Mouse (Mus musculus): ENCODE results near the gene Midn. TPM values are rescaled to one million over a fixed set of nuclear protein-coding genes. Genes with fewer than 3 reads are reported as not detected.

Midn gene
- polyA plus RNA-seq, 1 experiment from 2014 or later: 46.2 TPM

- WGBS: 78% methylated on average over 11 of the region's 11 CpGs
- H3K9me3 ChIP-seq (ENCODE audit: control insufficient read depth, low read length): no peaks in the 10 kb centered on the region
- H3K4me3 ChIP-seq (ENCODE audit: low read length): no peak overlapping the region
- H3K27me3 ChIP-seq (ENCODE audit: control insufficient read depth, insufficient read depth, low read length): peaks cover 23% of the 10 kb centered on the region
- H3K36me3 ChIP-seq (ENCODE audit: control insufficient read depth, insufficient read depth, low read length): peaks cover 18% of the 10 kb centered on the region
- peaks cover 35% of the 10 kb centered on the region for H3K4me1 ChIP-seq (ENCODE audit: control insufficient read depth, insufficient read depth, low read length)
- no peak overlapping the region for H3K27ac ChIP-seq (ENCODE audit: low read depth, low read length)
- H3K4me2 ChIP-seq (replicated peaks; ENCODE audit: low read depth, low read length): no peak overlapping the region
- no peak for ATAC-seq (ENCODE audit: low FRiP score, low TSS enrichment)
- H3K9ac ChIP-seq (ENCODE audit: low read depth, low read length): no peak overlapping the region
Observed at GRCm38 (mm10) chr10:80139975-80140665, 8.0 kb upstream of the Midn start.

- peaks cover 23% of the 10 kb centered on the region for H3K27me3 ChIP-seq (ENCODE audit: control insufficient read depth, insufficient read depth, low read length)
- peak within 1 kb of the TSS; percentile 92 for H3K4me2 ChIP-seq (replicated peaks; ENCODE audit: low read depth, low read length)
- peak within 1 kb of the TSS; percentile 72 for H3K27ac ChIP-seq (ENCODE audit: low read depth, low read length)
- peaks cover 37% of the 10 kb centered on the region for H3K4me1 ChIP-seq (ENCODE audit: control insufficient read depth, insufficient read depth, low read length)
- H3K9ac ChIP-seq (ENCODE audit: low read depth, low read length): peak within 1 kb of the TSS; percentile 5; the same call in 1 of the 2 replicates
- 79% methylated on average over 10 of the region's 10 CpGs for WGBS
- H3K9me3 ChIP-seq (ENCODE audit: control insufficient read depth, low read length): no peaks in the 10 kb centered on the region
- peaks cover 23% of the 10 kb centered on the region for H3K36me3 ChIP-seq (ENCODE audit: control insufficient read depth, insufficient read depth, low read length)
- H3K4me3 ChIP-seq (ENCODE audit: low read length): peak within 1 kb of the TSS; percentile 81
- no peak for ATAC-seq (ENCODE audit: low FRiP score, low TSS enrichment)
Observed at GRCm38 (mm10) chr10:80140666-80141035, 7.4 kb upstream of the Midn start, which contains the start of gene Cbarp. Gene Cbarp (minus strand): TSS chr10:80140835.

- Histone ChIP-seq H3K36me3 (ENCODE audit: control insufficient read depth, insufficient read depth, low read length) (peaks cover 29% of the 10 kb centered on the region), H3K9ac (ENCODE audit: low read depth, low read length) (peak overlapping the region; percentile 5; the same call in 1 of the 2 replicates), H3K9me3 (ENCODE audit: control insufficient read depth, low read length) (no peaks in the 10 kb centered on the region), H3K4me3 (ENCODE audit: low read length) (peak overlapping the region; percentile 81), H3K4me1 (ENCODE audit: control insufficient read depth, insufficient read depth, low read length) (peaks cover 43% of the 10 kb centered on the region), H3K27me3 (ENCODE audit: control insufficient read depth, insufficient read depth, low read length) (peaks cover 19% of the 10 kb centered on the region), H3K4me2 (replicated peaks; ENCODE audit: low read depth, low read length) (peak overlapping the region; percentile 92), H3K27ac (ENCODE audit: low read depth, low read length) (peak overlapping the region; percentile 72)
- peak; percentile 45 for ATAC-seq (ENCODE audit: low FRiP score, low TSS enrichment)
- WGBS: 0% methylated on average over 29 of the region's 29 CpGs
Observed at GRCm38 (mm10) chr10:80141243-80141642, 6.8 kb upstream of the Midn start.

- peak overlapping the region; percentile 81 for H3K4me3 ChIP-seq (ENCODE audit: low read length)
Observed at GRCm38 (mm10) chr10:80141786-80142529, 6.1 kb upstream of the Midn start.

GRCm38 (mm10) chr10:80142530-80142925 lies 5.5 kb upstream of the Midn start:
- Histone ChIP-seq H3K4me3 (ENCODE audit: low read length) (peak overlapping the region; percentile 81), H3K9ac (ENCODE audit: low read depth, low read length) (peak overlapping the region; percentile 90), H3K27ac (ENCODE audit: low read depth, low read length) (peak overlapping the region; percentile 74), H3K4me1 (ENCODE audit: control insufficient read depth, insufficient read depth, low read length) (peaks cover 43% of the 10 kb centered on the region), H3K36me3 (ENCODE audit: control insufficient read depth, insufficient read depth, low read length) (peaks cover 33% of the 10 kb centered on the region), H3K9me3 (ENCODE audit: control insufficient read depth, low read length) (no peaks in the 10 kb centered on the region), H3K4me2 (replicated peaks; ENCODE audit: low read depth, low read length) (peak overlapping the region; percentile 92), H3K27me3 (ENCODE audit: control insufficient read depth, insufficient read depth, low read length) (0 out of 2 replicates have a peak, but pooled peaks cover 6% of the 10 kb centered on the region)
- WGBS: 0% methylated on average over 15 of the region's 15 CpGs
- peak; percentile 16 for ATAC-seq (ENCODE audit: low FRiP score, low TSS enrichment)

More at GRCm38 (mm10) chr10:80141786-80142529, 6.1 kb upstream of the Midn start:
- peak overlapping the region; percentile 74 for H3K27ac ChIP-seq (ENCODE audit: low read depth, low read length)
- H3K36me3 ChIP-seq (ENCODE audit: control insufficient read depth, insufficient read depth, low read length): peaks cover 33% of the 10 kb centered on the region
- 1% methylated on average over 43 of the region's 43 CpGs for WGBS
- H3K9me3 ChIP-seq (ENCODE audit: control insufficient read depth, low read length): no peaks in the 10 kb centered on the region
- ATAC-seq (ENCODE audit: low FRiP score, low TSS enrichment): peak; percentile 84
- H3K4me2 ChIP-seq (replicated peaks; ENCODE audit: low read depth, low read length): peak overlapping the region; percentile 92
- H3K27me3 ChIP-seq (ENCODE audit: control insufficient read depth, insufficient read depth, low read length): peaks cover 11% of the 10 kb centered on the region
- peaks cover 44% of the 10 kb centered on the region for H3K4me1 ChIP-seq (ENCODE audit: control insufficient read depth, insufficient read depth, low read length)
- H3K9ac ChIP-seq (ENCODE audit: low read depth, low read length): peak overlapping the region; percentile 90

GRCm38 (mm10) chr10:80143664-80144063 lies 4.4 kb upstream of the Midn start:
- ATAC-seq (ENCODE audit: low FRiP score, low TSS enrichment): no peak
- 94% methylated on average over 7 of the region's 7 CpGs for WGBS

GRCm38 (mm10) chr10:80144159-80144558 lies 3.9 kb upstream of the Midn start:
- H3K27ac ChIP-seq (ENCODE audit: low read depth, low read length): no peak overlapping the region
- H3K27me3 ChIP-seq (ENCODE audit: control insufficient read depth, insufficient read depth, low read length): no peaks in the 10 kb centered on the region
- 93% methylated on average over 12 of the region's 12 CpGs for WGBS
- ATAC-seq (ENCODE audit: low FRiP score, low TSS enrichment): no peak
- H3K4me3 ChIP-seq (ENCODE audit: low read length): no peak overlapping the region
- peaks cover 34% of the 10 kb centered on the region for H3K4me1 ChIP-seq (ENCODE audit: control insufficient read depth, insufficient read depth, low read length)
- H3K4me2 ChIP-seq (replicated peaks; ENCODE audit: low read depth, low read length): no peak overlapping the region
- peaks cover 33% of the 10 kb centered on the region for H3K36me3 ChIP-seq (ENCODE audit: control insufficient read depth, insufficient read depth, low read length)
- H3K9me3 ChIP-seq (ENCODE audit: control insufficient read depth, low read length): no peaks in the 10 kb centered on the region
- H3K9ac ChIP-seq (ENCODE audit: low read depth, low read length): no peak overlapping the region

More at GRCm38 (mm10) chr10:80143664-80144063, 4.4 kb upstream of the Midn start:
- Histone ChIP-seq H3K4me2 (replicated peaks; ENCODE audit: low read depth, low read length) (no peak overlapping the region), H3K9me3 (ENCODE audit: control insufficient read depth, low read length) (no peaks in the 10 kb centered on the region), H3K36me3 (ENCODE audit: control insufficient read depth, insufficient read depth, low read length) (peaks cover 33% of the 10 kb centered on the region), H3K27ac (ENCODE audit: low read depth, low read length) (no peak overlapping the region), H3K4me1 (ENCODE audit: control insufficient read depth, insufficient read depth, low read length) (peaks cover 36% of the 10 kb centered on the region), H3K4me3 (ENCODE audit: low read length) (no peak overlapping the region), H3K27me3 (ENCODE audit: control insufficient read depth, insufficient read depth, low read length) (no peaks in the 10 kb centered on the region), H3K9ac (ENCODE audit: low read depth, low read length) (no peak overlapping the region)

GRCm38 (mm10) chr10:80144864-80145838 lies 2.9 kb upstream of the Midn start:
- WGBS: 77% methylated on average over 20 of the region's 20 CpGs
- no peak overlapping the region for H3K4me3 ChIP-seq (ENCODE audit: low read length)
- H3K9ac ChIP-seq (ENCODE audit: low read depth, low read length): no peak overlapping the region
- peak overlapping the region; percentile 7; the same call in 1 of the 2 replicates for H3K27ac ChIP-seq (ENCODE audit: low read depth, low read length)
- H3K4me1 ChIP-seq (ENCODE audit: control insufficient read depth, insufficient read depth, low read length): peaks cover 31% of the 10 kb centered on the region
- peaks cover 33% of the 10 kb centered on the region for H3K36me3 ChIP-seq (ENCODE audit: control insufficient read depth, insufficient read depth, low read length)
- no peak for ATAC-seq (ENCODE audit: low FRiP score, low TSS enrichment)
- H3K4me2 ChIP-seq (replicated peaks; ENCODE audit: low read depth, low read length): no peak overlapping the region
- no peaks in the 10 kb centered on the region for H3K9me3 ChIP-seq (ENCODE audit: control insufficient read depth, low read length)
- no peaks in the 10 kb centered on the region for H3K27me3 ChIP-seq (ENCODE audit: control insufficient read depth, insufficient read depth, low read length)

Measured in kidney, embryonic 14.5 days (tissue).